Comparison of ENCODE assay signal across 8 mouse cellular contexts in genomic region chr11:32552401-32553090, GRCm38 (mm10). TPM values are rescaled to one million over a fixed set of nuclear protein-coding genes. Genes with fewer than 3 reads are reported as not detected.
DNase-seq lines count a peak whose midpoint lies in the region; ATAC-seq lines count a peak whose summit lies in the region.

No protein-coding gene starts in this region.

- H3K4me2 ChIP-seq in neural tube, embryonic 11.5 days (ENCODE audit: low read depth): no peak overlapping the region
- peak overlapping the region; percentile 18; the same call in 1 of the 2 replicates for H3K4me2 ChIP-seq in heart, embryonic 15.5 days
- H3K4me2 ChIP-seq in neural tube, embryonic 14.5 days (ENCODE audit: low read depth, low read length): no peak overlapping the region

- H3K36me3 ChIP-seq in neural tube, embryonic 11.5 days (ENCODE audit: control insufficient read depth, insufficient read depth, low read length): no peaks in the 10 kb centered on the region
- no peaks in the 10 kb centered on the region for H3K36me3 ChIP-seq in heart, embryonic 15.5 days
- H3K36me3 ChIP-seq in neural tube, embryonic 14.5 days (ENCODE audit: control insufficient read depth, insufficient read depth, low read length): no peaks in the 10 kb centered on the region

- no peak for ATAC-seq in neural tube, embryonic 11.5 days (ENCODE audit: insufficient read depth, low FRiP score, low TSS enrichment)
- peak; percentile 47; the same call in 1 of the 2 replicates for ATAC-seq in heart, embryonic 15.5 days (replicated peaks; ENCODE audit: insufficient number of reproducible peaks, insufficient read depth, low FRiP score, low read depth)
- ATAC-seq in neural tube, embryonic 14.5 days (ENCODE audit: low read depth): no peak

- DNase-seq in neural tube, embryonic 11.5 days (ENCODE audit: low spot score): no peak
- DNase-seq in neural tube, embryonic 10.5 days (ENCODE audit: extremely low spot score, low spot score): no peak
- peak; percentile 42 to 74 for DNase-seq in kidney, postnatal 25 days
- DNase-seq in embryo, embryonic 11 days: no peak
- DNase-seq in thymus, postnatal 0 days (ENCODE audit: low spot score): no peak
- no peak for DNase-seq in right cerebral cortex, adult 18-20 months

- 67% methylated on average over 13 of the region's 13 CpGs for WGBS in neural tube, embryonic 11.5 days
- WGBS in heart, embryonic 15.5 days: 58% methylated on average over 13 of the region's 13 CpGs
- 69% methylated on average over 13 of the region's 13 CpGs for WGBS in neural tube, embryonic 14.5 days

- H3K4me1 ChIP-seq in neural tube, embryonic 11.5 days (ENCODE audit: control insufficient read depth, insufficient read depth, low read length): peaks cover 17% of the 10 kb centered on the region
- H3K4me1 ChIP-seq in heart, embryonic 15.5 days (replicated peaks): peaks cover 61% of the 10 kb centered on the region
- peaks cover 9% of the 10 kb centered on the region; the same call in 1 of the 2 replicates for H3K4me1 ChIP-seq in neural tube, embryonic 14.5 days (ENCODE audit: control insufficient read depth, insufficient read depth, low read length)

- no peaks in the 10 kb centered on the region for H3K9me3 ChIP-seq in neural tube, embryonic 11.5 days (ENCODE audit: control insufficient read depth, low read length)
- no peaks in the 10 kb centered on the region for H3K9me3 ChIP-seq in heart, embryonic 15.5 days (replicated peaks)
- no peaks in the 10 kb centered on the region for H3K9me3 ChIP-seq in neural tube, embryonic 14.5 days (ENCODE audit: control insufficient read depth, low read length)

- H3K9ac ChIP-seq in neural tube, embryonic 11.5 days (ENCODE audit: low read length): peak overlapping the region; percentile 10; the same call in 1 of the 2 replicates
- H3K9ac ChIP-seq in heart, embryonic 15.5 days: peak overlapping the region; percentile 24; the same call in 1 of the 2 replicates
- no peak overlapping the region for H3K9ac ChIP-seq in neural tube, embryonic 14.5 days (replicated peaks; ENCODE audit: low read depth, low read length)

- H3K27me3 ChIP-seq in neural tube, embryonic 11.5 days (ENCODE audit: control insufficient read depth, insufficient read depth, low read length): no peaks in the 10 kb centered on the region
- no peaks in the 10 kb centered on the region for H3K27me3 ChIP-seq in heart, embryonic 15.5 days
- no peaks in the 10 kb centered on the region for H3K27me3 ChIP-seq in neural tube, embryonic 14.5 days (ENCODE audit: control insufficient read depth, insufficient read depth, low read length)

- no peak overlapping the region for H3K4me3 ChIP-seq in neural tube, embryonic 11.5 days (ENCODE audit: low read depth, low read length)
- H3K4me3 ChIP-seq in heart, embryonic 15.5 days: no peak overlapping the region
- no peak overlapping the region for H3K4me3 ChIP-seq in neural tube, embryonic 14.5 days (ENCODE audit: low read depth, low read length)

- H3K27ac ChIP-seq in neural tube, embryonic 11.5 days (ENCODE audit: low read depth, low read length): no peak overlapping the region
- H3K27ac ChIP-seq in heart, embryonic 15.5 days: peak overlapping the region; percentile 46
- peak overlapping the region; percentile 69; the same call in 1 of the 2 replicates for H3K27ac ChIP-seq in neural tube, embryonic 14.5 days (ENCODE audit: low read depth, low read length)

RNA-seq across cellular contexts. Expression of gene Stk10, which starts 19.4 kb away (rescaled TPM):
- 2.1 and 2.4 TPM in 2 replicates for polyA plus RNA-seq in neural tube, embryonic 11.5 days (2014; fragmentation: Nextera tagmentation; extraction: Ambion mirVana)
- polyA plus RNA-seq in heart, embryonic 15.5 days (2015; fragmentation: Nextera tagmentation; extraction: Ambion mirVana): 2.5 and 4.1 TPM in 2 replicates
- polyA plus RNA-seq in neural tube, embryonic 14.5 days (2014; fragmentation: Nextera tagmentation; extraction: Ambion mirVana): 1.4 and 2.0 TPM in 2 replicates
- 10.6 and 12.9 TPM in 2 replicates for polyA plus RNA-seq in thymus, postnatal 0 days (2015; fragmentation: Nextera tagmentation; extraction: Ambion mirVana)

RNA-seq across cellular contexts. Expression of gene Efcab9, which starts 20.7 kb away (rescaled TPM):
- 0.41 TPM in 1 of 2 replicates, not detected in the other for polyA plus RNA-seq in neural tube, embryonic 11.5 days (2014; fragmentation: Nextera tagmentation; extraction: Ambion mirVana)
- 0.19 and 0.61 TPM in 2 replicates for polyA plus RNA-seq in heart, embryonic 15.5 days (2015; fragmentation: Nextera tagmentation; extraction: Ambion mirVana)
- not detected in 2 replicates for polyA plus RNA-seq in neural tube, embryonic 14.5 days (2014; fragmentation: Nextera tagmentation; extraction: Ambion mirVana)
- polyA plus RNA-seq in thymus, postnatal 0 days (2015; fragmentation: Nextera tagmentation; extraction: Ambion mirVana): 1.9 and 2.1 TPM in 2 replicates

Comparison
In these comparisons a context has a peak if more than half of its experiments do, and no peak if none do; other contexts are left out.
1. DNase-seq: peak in kidney, postnatal 25 days (2 of 2); none in neural tube, embryonic 11.5 days (single experiment), neural tube, embryonic 10.5 days (single experiment), embryo, embryonic 11 days (single experiment), thymus, postnatal 0 days (single experiment) and right cerebral cortex, adult 18-20 months (single experiment).